Mouse (Mus musculus): ENCODE results near the gene Rae1. TPM values are rescaled to one million over a fixed set of nuclear protein-coding genes. Genes with fewer than 3 reads are reported as not detected.

Gene Rae1
- polyA plus RNA-seq, 1 experiment from 2014 or later: 126 TPM

- Histone ChIP-seq H3K9me3 (no peaks in the 10 kb centered on the region), H3K4me1 (peaks cover 8% of the 10 kb centered on the region; the same call in 1 of the 2 replicates), H3K4me3 (no peak overlapping the region), H3K36me3 (no peaks in the 10 kb centered on the region), H3K9ac (replicated peaks) (no peak overlapping the region), H3K27me3 (no peaks in the 10 kb centered on the region), H3K4me2 (replicated peaks) (no peak overlapping the region), H3K27ac (replicated peaks) (no peak overlapping the region)
- WGBS: 81% methylated on average over 10 of the region's 10 CpGs
- no peak for ATAC-seq (ENCODE audit: low FRiP score, low read depth)
Observed at GRCm38 (mm10) chr2:173056303-173056881, 56.5 kb downstream of the Rae1 start.

DNA sequence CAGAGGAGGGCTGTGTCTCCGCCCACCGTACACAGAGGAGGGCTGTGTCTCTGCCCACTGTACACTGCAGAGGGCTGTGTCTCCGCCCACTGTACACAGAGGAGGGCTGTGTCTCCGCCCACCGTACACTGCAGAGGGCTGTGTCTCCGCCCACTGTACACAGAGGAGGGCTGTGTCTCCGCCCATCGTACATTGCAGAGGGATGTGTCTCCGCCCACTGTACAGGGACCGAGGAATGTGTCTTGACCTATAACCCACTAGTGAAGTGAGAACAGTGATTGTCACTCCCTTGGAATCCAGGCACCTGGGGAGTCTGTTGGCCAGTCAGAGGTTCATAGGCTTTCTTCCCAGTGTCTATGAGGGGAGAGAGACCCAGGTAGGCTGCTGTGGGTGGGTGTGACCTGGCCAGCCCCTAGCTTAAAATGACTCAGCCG is 57.0 kb downstream of the Rae1 start:
- Histone ChIP-seq H3K36me3 (no peaks in the 10 kb centered on the region), H3K4me1 (peaks cover 10% of the 10 kb centered on the region; the same call in 1 of the 2 replicates), H3K9ac (replicated peaks) (no peak overlapping the region), H3K4me2 (replicated peaks) (no peak overlapping the region), H3K27me3 (no peaks in the 10 kb centered on the region), H3K4me3 (no peak overlapping the region), H3K27ac (replicated peaks) (no peak overlapping the region), H3K9me3 (no peaks in the 10 kb centered on the region)
- 85% methylated on average over 11 of the region's 11 CpGs for WGBS
- ATAC-seq (ENCODE audit: low FRiP score, low read depth): no peak

- ATAC-seq (ENCODE audit: low FRiP score, low read depth): no peak
- H3K4me3 ChIP-seq: no peak overlapping the region
- no peak overlapping the region for H3K4me2 ChIP-seq (replicated peaks)
- no peaks in the 10 kb centered on the region for H3K9me3 ChIP-seq
- peaks cover 11% of the 10 kb centered on the region; the same call in 1 of the 2 replicates for H3K4me1 ChIP-seq
- no peaks in the 10 kb centered on the region for H3K27me3 ChIP-seq
- no peaks in the 10 kb centered on the region for H3K36me3 ChIP-seq
- H3K9ac ChIP-seq (replicated peaks): no peak overlapping the region
- H3K27ac ChIP-seq (replicated peaks): no peak overlapping the region
- 73% methylated on average over 10 of the region's 10 CpGs for WGBS
Observed at GRCm38 (mm10) chr2:173057623-173058022, 57.7 kb downstream of the Rae1 start.

DNA sequence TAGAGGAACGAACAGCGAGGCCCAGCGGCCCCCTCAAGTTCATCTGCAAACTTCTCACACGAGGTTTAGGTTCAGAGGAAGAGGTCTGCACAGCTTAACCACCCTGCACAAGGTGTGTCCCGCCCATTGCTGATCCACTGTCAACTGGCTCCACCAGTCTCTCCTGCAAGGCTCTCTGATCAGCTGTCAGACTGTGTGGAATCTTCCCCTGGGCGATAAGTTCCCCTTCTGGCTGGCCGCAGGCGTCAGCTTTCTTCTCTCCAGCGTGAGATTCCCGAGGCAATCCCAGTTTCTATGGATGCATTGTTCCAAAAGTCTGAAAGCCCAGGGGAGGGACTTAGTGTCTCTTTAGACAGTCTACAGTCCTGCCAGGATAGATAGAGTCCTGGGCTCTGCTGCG is 58.3 kb downstream of the Rae1 start:
- H3K4me1 ChIP-seq: peaks cover 11% of the 10 kb centered on the region; the same call in 1 of the 2 replicates
- no peak overlapping the region for H3K9ac ChIP-seq (replicated peaks)
- H3K27ac ChIP-seq (replicated peaks): no peak overlapping the region
- H3K4me2 ChIP-seq (replicated peaks): no peak overlapping the region
- no peak overlapping the region for H3K4me3 ChIP-seq
- H3K27me3 ChIP-seq: no peaks in the 10 kb centered on the region
- no peaks in the 10 kb centered on the region for H3K36me3 ChIP-seq
- ATAC-seq (ENCODE audit: low FRiP score, low read depth): no peak
- WGBS: 36% methylated on average over 11 of the region's 11 CpGs
- no peaks in the 10 kb centered on the region for H3K9me3 ChIP-seq

GRCm38 (mm10) chr2:173060450-173060849 is 60.5 kb downstream of the Rae1 start:
- H3K27me3 ChIP-seq: no peaks in the 10 kb centered on the region
- no peak overlapping the region for H3K4me2 ChIP-seq (replicated peaks)
- no peak for ATAC-seq (ENCODE audit: low FRiP score, low read depth)
- no peaks in the 10 kb centered on the region for H3K9me3 ChIP-seq
- no peaks in the 10 kb centered on the region for H3K36me3 ChIP-seq
- H3K4me3 ChIP-seq: no peak overlapping the region
- H3K4me1 ChIP-seq: peaks cover 11% of the 10 kb centered on the region; the same call in 1 of the 2 replicates
- no peak overlapping the region for H3K27ac ChIP-seq (replicated peaks)
- WGBS: 90% methylated on average over 9 of the region's 9 CpGs
- no peak overlapping the region for H3K9ac ChIP-seq (replicated peaks)

DNA sequence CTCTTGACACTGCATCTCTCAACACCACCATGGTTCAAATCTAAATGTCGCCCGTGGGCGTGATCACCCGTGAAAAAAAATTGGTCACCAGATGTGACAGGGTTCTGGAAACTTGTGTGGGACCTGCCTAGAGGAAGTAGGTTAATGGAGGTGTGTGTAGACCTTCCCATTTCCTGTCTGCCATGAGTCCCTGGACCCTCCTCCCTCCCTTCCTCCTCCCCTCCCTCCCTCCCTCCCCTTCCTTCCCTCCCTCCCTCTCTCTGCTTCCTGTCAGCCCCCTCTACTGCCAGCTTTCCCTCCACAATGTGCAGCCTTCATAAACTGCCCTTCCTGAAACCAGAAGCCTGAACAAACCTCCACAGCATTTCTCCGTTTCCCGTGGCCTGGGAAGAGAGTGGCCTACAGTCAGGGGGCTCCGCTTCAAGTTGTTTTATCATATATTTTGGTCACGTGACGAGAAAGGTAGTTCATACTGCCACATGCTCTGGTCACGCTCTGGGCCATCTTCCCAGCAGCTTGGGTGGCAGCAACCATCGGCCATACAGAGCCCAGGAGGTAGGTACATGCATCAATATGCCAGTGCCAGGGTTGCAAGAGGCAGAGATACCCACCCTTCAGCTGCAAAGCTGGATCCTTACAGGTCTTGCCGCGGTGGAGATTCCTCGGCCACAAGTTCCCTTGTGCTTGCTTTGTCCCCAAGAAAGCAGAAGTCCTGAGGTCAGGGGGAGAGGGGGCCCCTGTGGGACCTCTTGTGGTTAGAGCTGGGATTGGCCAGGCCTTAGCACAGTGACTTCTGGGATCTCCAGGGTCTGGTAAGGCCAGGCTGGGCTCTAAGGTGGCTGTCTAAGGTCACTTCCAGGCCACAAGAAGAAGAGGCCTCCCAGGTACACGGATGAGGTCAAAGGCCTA is 61.8 kb downstream of the Rae1 start:
- no peaks in the 10 kb centered on the region for H3K27me3 ChIP-seq
- H3K9me3 ChIP-seq: no peaks in the 10 kb centered on the region
- H3K9ac ChIP-seq (replicated peaks): no peak overlapping the region
- H3K4me1 ChIP-seq: peaks cover 11% of the 10 kb centered on the region; the same call in 1 of the 2 replicates
- H3K4me3 ChIP-seq: no peak overlapping the region
- no peak for ATAC-seq (ENCODE audit: low FRiP score, low read depth)
- H3K36me3 ChIP-seq: no peaks in the 10 kb centered on the region
- no peak overlapping the region for H3K27ac ChIP-seq (replicated peaks)
- 80% methylated on average over 15 of the region's 15 CpGs for WGBS
- no peak overlapping the region for H3K4me2 ChIP-seq (replicated peaks)

GRCm38 (mm10) chr2:173063219-173063618 is 63.3 kb downstream of the Rae1 start:
- Histone ChIP-seq H3K4me1 (peaks cover 8% of the 10 kb centered on the region; the same call in 1 of the 2 replicates), H3K4me3 (no peak overlapping the region), H3K27ac (replicated peaks) (no peak overlapping the region), H3K9me3 (0 out of 2 replicates have a peak, but pooled peaks cover under 1% of the 10 kb centered on the region), H3K27me3 (no peaks in the 10 kb centered on the region), H3K36me3 (no peaks in the 10 kb centered on the region), H3K4me2 (replicated peaks) (no peak overlapping the region), H3K9ac (replicated peaks) (no peak overlapping the region)
- WGBS: 78% methylated on average over 1 of the region's 1 CpGs
- no peak for ATAC-seq (ENCODE audit: low FRiP score, low read depth)

DNA sequence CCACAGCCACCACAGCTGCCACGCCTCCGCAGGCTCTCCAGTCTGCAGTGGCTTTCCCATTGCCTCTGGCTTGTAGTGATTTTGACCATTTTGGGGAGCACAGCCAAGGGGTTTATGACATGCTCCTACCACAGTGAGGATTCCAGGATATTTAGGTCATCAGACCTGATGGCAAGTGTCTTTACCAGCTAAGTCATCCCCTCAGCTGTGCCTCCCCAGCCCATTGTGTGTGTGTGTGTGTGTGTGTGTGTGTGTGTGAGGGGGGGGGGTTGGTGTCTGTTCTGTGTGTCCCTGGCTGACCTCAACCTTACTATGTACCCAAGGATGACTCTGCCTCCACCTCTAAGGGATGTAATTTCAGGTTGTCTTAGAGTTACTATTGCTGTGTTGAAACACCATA is 64.9 kb downstream of the Rae1 start:
- ATAC-seq (ENCODE audit: low FRiP score, low read depth): no peak
- Histone ChIP-seq H3K9me3 (0 out of 2 replicates have a peak, but pooled peaks cover 5% of the 10 kb centered on the region), H3K4me1 (0 out of 2 replicates have a peak, but pooled peaks cover 2% of the 10 kb centered on the region), H3K36me3 (no peaks in the 10 kb centered on the region), H3K27me3 (no peaks in the 10 kb centered on the region), H3K9ac (replicated peaks) (no peak overlapping the region), H3K4me3 (no peak overlapping the region), H3K27ac (replicated peaks) (no peak overlapping the region), H3K4me2 (replicated peaks) (no peak overlapping the region)
- 95% methylated on average over 2 of the region's 2 CpGs for WGBS

Other genes with a start within 250 kb of the Rae1 start
- 16.8 and 17.5 TPM in 2 replicates for gene Bmp7, start 59.8 kb upstream of the Rae1 start, polyA plus RNA-seq (2016; fragmentation: Nextera tagmentation; extraction: Ambion mirVana)
- gene Spo11, start 22.4 kb upstream of the Rae1 start, polyA plus RNA-seq (2016; fragmentation: Nextera tagmentation; extraction: Ambion mirVana): 0.59 and 0.82 TPM in 2 replicates
- gene Rbm38, start 20.4 kb downstream of the Rae1 start, polyA plus RNA-seq (2016; fragmentation: Nextera tagmentation; extraction: Ambion mirVana): 58.0 and 61.4 TPM in 2 replicates
- 0.07 TPM in 1 of 2 replicates, not detected in the other for gene Ctcfl, start 119.4 kb downstream of the Rae1 start, polyA plus RNA-seq (2016; fragmentation: Nextera tagmentation; extraction: Ambion mirVana)
- gene Pck1, start 152.9 kb downstream of the Rae1 start, polyA plus RNA-seq (2016; fragmentation: Nextera tagmentation; extraction: Ambion mirVana): not detected in 2 replicates
- gene Zbp1, start 218.8 kb downstream of the Rae1 start, polyA plus RNA-seq (2016; fragmentation: Nextera tagmentation; extraction: Ambion mirVana): 0.63 and 0.80 TPM in 2 replicates

Data from midbrain, embryonic 12.5 days (tissue).